Mouse (Mus musculus) mesoderm, embryonic 11.5 days (tissue): ENCODE measurements at regions not wholly inside any gene's neighbourhood (a gene's known extent, or its start where the extent isn't known, plus 50 kb on each side); places are given as distances from the start of the nearest gene placed in this dataset.

ENCODE experiments used
- DNase-seq: peaks from one replicate; pipeline ENCODE4 v3.0.0-alpha.2; 2012; ENCODE audit warnings: low read depth, low spot score

DNA sequence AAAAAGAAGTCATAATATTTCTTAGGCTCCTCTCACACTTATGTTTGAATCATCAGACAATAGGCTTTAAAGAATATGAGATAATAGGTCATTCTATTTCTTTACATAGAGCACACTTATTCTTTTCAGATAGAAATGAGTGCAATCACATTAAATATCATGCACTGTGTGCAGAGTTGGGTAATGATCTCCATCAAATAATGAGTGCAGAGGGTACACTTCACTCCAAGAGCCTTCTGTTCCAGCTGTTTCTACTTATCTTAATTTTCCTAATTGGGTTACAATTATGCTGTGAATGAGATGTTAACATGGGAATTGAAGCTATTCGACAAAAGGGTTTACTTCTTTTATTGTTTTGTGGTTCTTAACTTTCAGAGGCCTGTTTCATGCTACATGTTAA is 707.5 kb upstream of the Mdga2 start:
- DNase-seq = no peak

DNA sequence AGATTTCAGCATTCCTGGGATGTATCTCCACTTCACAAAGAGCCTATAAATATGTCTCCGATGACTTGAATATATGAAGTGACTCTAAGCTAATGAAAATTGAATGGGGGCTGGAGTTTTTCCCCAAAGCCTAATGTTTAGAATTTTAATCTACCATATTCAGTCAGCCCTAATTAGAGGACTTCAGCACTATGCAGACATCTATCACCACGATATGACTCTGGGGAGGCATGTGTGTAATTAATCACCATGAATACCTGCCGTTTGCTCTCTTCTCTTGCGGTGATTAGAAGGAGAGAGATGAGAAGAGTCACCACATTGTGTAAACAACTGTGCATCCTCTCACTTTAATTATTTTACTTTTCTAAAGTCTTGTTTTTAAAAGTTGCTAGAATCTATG is 692.3 kb upstream of the Mdga2 start:
- DNase-seq = peak; percentile 1

DNA sequence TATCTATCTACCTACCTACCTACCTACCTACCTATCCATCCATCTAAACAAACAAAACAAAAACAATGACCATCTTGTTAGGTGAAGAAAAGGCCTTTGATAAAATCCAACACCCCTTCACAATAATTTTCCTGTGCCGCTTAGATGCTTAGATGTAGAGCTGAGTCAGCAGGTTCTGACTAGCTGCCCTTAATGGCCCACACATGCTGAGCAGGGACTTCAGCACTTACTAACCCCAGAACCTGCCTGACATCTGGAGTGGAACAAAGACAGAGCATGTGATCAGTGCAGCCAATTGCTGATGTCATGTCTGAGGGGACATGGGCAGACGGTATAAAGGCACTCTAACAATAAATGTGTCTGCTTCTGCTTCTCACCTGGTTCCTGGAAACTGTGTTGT is 664.9 kb upstream of the Mdga2 start:
- peak; percentile 4 for DNase-seq

DNA sequence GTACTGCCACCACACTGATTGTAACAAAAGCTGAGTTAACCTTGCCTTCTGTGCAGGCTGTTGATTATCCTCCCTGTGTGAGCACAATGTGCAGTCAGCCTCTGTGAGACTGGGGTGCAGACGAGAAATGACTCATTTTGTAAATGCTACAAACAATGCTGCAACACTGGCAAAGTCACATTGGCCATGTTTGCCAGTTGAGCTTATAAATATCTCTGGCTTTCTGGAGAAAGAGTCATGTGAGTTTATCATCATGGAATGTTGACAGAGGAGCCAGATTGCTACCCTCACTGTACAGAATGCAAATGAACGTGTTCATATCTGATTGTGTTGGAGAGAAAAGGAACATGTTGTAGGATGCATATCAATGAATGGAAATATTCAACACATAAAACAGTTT is 640.3 kb upstream of the Mdga2 start:
- no peak for DNase-seq

DNA sequence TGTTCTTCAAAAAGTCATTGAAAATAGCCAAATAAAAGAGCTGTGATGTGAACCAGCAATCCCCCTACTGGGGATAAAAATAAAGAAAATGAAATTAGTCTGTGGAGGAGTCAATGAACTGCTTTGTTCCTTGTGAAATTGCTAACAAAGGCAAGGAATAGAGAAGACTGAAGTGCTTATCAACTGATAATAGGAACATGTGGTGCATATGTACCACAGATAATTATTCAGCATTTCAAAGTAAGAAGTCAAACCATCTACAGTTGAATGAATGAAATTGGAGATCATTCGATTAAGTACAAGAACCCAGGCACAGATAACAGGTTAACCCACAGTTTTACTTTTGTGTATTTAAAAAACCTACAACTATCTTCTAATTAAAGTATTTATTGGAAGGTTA is 638.4 kb upstream of the Mdga2 start:
- no peak for DNase-seq

DNA sequence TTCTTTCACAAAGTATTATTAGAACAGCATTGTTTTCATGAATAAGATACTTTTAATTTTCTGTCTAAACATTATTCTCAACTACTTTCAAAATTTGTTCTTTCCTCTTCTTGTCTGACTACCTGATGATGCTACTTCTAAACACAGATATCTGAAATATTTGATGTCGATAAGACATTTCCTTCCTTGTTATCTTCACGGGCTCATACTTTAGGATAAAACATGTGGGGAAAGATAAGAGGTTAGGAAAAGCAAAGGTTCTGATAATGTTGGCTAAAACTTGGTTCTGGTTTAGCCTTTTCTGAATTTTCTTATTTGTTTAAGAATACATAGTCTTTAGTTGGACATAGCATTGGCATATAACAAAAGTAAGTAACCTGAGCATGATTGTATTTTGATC is 630.3 kb upstream of the Mdga2 start:
- DNase-seq = no peak

DNA sequence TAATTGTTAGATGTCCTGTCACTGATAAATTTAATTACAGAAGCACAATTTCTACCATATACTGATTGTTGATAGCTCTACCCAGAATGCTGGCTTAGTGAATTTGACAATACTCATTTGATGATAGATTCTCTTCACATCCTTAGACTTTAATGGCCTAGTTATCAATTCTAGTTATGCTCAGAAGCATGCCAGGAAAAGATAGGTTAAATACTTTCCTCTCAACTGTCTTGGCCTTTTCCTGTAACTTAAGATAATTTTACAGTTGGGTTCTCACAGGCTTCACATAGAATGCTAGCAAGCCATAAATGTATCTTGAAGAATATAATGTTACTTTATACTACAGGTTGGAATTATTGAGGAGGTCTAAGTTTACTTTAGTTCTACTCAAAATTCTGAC is 625.2 kb upstream of the Mdga2 start:
- DNase-seq = no peak

DNA sequence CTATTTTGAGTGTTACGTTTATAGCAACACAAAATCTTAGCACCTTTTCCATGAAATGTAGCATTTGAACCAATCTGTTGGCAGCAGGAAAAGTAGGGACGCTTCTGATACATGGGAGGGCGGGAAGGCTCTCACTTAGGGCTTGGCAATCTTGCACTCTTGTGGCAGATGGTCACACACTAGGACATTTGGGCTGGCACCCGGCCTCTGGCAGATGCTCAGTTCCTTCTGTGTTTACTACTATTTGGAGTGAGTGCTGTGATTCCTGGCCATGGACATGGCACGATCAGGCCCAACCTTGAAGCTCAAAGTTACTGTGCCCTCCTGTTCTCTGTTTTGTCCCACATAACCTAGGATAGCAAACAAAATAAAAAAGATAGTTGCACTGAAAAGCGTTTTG is 581.9 kb upstream of the Mdga2 start:
- no peak for DNase-seq

DNA sequence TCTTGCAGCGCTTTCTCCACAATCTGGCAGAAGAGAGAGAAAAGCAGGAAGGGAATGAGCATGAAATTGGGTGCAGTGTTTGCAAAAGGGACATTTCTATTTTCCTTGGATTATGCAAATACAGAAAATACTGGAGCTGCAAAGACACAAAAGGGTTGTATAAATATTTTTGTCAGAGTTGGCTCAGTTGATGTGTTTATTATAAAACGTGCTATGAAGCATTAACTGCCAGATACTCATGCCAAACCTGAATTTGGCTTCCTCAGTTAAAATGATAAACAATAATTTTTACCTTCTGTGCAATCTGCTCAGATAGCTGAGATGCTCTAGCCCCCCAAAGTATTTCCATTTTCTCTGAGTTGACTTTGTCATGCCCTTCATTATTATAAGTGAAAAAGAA is 577.4 kb upstream of the Mdga2 start:
- no peak for DNase-seq
